Comparison of ENCODE assay signal across 12 mouse cellular contexts in genomic region chr4:142079629-142080486, GRCm38 (mm10). TPM values are rescaled to one million over a fixed set of nuclear protein-coding genes. Genes with fewer than 3 reads are reported as not detected.
DNase-seq lines count a peak whose midpoint lies in the region; ATAC-seq and TF ChIP-seq lines count a peak whose summit lies in the region.
"Had no signal": no experiment of that assay in that cellular context is flagged by ENCODE, and none has a peak within 500 bp of the region (broad histone marks: within the 10 kb centered on the region; RNA-seq: fewer than 3 reads in every experiment).

No protein-coding gene starts in this region.

- H3K36me3 ChIP-seq in intestine, embryonic 15.5 days, result no peaks in the 10 kb centered on the region
- no peaks in the 10 kb centered on the region; the same call in 1 of the 2 replicates for H3K36me3 ChIP-seq in intestine, postnatal 0 days (ENCODE audit: control insufficient read depth, insufficient read depth)
- H3K36me3 ChIP-seq in heart, embryonic 16.5 days (ENCODE audit: control insufficient read depth, insufficient read depth), result no peaks in the 10 kb centered on the region
- no peaks in the 10 kb centered on the region for H3K36me3 ChIP-seq in splenic B cell, adult 2 months (ENCODE audit: control insufficient read depth, insufficient read depth, low read length, poor library complexity, severe bottlenecking)
- H3K36me3 ChIP-seq in neural tube, embryonic 15.5 days, result no peaks in the 10 kb centered on the region
- H3K36me3 ChIP-seq: G1E had no signal

- DNase-seq in splenic B cell, adult 2 months (ENCODE audit: low read depth, low spot score), result peak; percentile 53
- no peak for DNase-seq in urinary bladder, postnatal 25 days (ENCODE audit: low spot score)
- no peak for DNase-seq in adrenal gland, postnatal 36 days
- DNase-seq: adrenal gland, adult 8-10 months had no signal

- H3K9ac ChIP-seq in intestine, embryonic 15.5 days, result no peak overlapping the region
- H3K9ac ChIP-seq in intestine, postnatal 0 days (ENCODE audit: low read depth, low read length), result no peak overlapping the region
- H3K9ac ChIP-seq in heart, embryonic 16.5 days (ENCODE audit: low read length), result peak overlapping the region; percentile 50; the same call in 1 of the 2 replicates
- H3K9ac ChIP-seq in neural tube, embryonic 15.5 days (replicated peaks), result no peak overlapping the region
- H3K9ac ChIP-seq: forebrain, embryonic 13.5 days had no signal

- H3K4me1 ChIP-seq in intestine, embryonic 15.5 days (replicated peaks), result peaks cover 49% of the 10 kb centered on the region
- H3K4me1 ChIP-seq in intestine, postnatal 0 days (replicated peaks; ENCODE audit: control insufficient read depth, insufficient read depth, low read length), result peaks cover 16% of the 10 kb centered on the region; the same call in 1 of the 2 replicates
- H3K4me1 ChIP-seq in brown adipose tissue, adult 24 weeks (ENCODE audit: control insufficient read depth, insufficient read depth, insufficient read length, low read length), result peaks cover 8% of the 10 kb centered on the region; the same call in 1 of the 2 replicates
- H3K4me1 ChIP-seq in heart, embryonic 16.5 days (ENCODE audit: control insufficient read depth, insufficient read depth, low read length), result peaks cover 61% of the 10 kb centered on the region
- peaks cover 48% of the 10 kb centered on the region for H3K4me1 ChIP-seq in neural tube, embryonic 15.5 days

- no peak overlapping the region for H3K27ac ChIP-seq in intestine, embryonic 15.5 days
- H3K27ac ChIP-seq in intestine, postnatal 0 days (ENCODE audit: low read depth, low read length), result no peak overlapping the region
- peak overlapping the region; percentile 3; the same call in 1 of the 2 replicates for H3K27ac ChIP-seq in brown adipose tissue, adult 24 weeks (replicated peaks; ENCODE audit: low read depth, low read length)
- peak overlapping the region; percentile 87 for H3K27ac ChIP-seq in heart, embryonic 16.5 days (ENCODE audit: low read length)
- no peak overlapping the region for H3K27ac ChIP-seq in neural tube, embryonic 15.5 days (replicated peaks)
- H3K27ac ChIP-seq: forebrain, embryonic 13.5 days had no signal

- no peaks in the 10 kb centered on the region for H3K27me3 ChIP-seq in intestine, embryonic 15.5 days (replicated peaks)
- no peaks in the 10 kb centered on the region for H3K27me3 ChIP-seq in intestine, postnatal 0 days (replicated peaks; ENCODE audit: control insufficient read depth, insufficient read depth, low read length)
- no peaks in the 10 kb centered on the region for H3K27me3 ChIP-seq in heart, embryonic 16.5 days (ENCODE audit: control insufficient read depth, insufficient read depth, low read length)
- H3K27me3 ChIP-seq in splenic B cell, adult 2 months (ENCODE audit: control insufficient read depth, insufficient read depth, low read length, poor library complexity, severe bottlenecking), result no peaks in the 10 kb centered on the region
- H3K27me3 ChIP-seq in neural tube, embryonic 15.5 days (replicated peaks), result peaks cover 19% of the 10 kb centered on the region

- 70% methylated on average over 14 of the region's 14 CpGs for WGBS in intestine, embryonic 15.5 days
- WGBS in intestine, postnatal 0 days, result 65% methylated on average over 14 of the region's 14 CpGs
- WGBS in heart, embryonic 16.5 days, result 51% methylated on average over 14 of the region's 14 CpGs
- WGBS in neural tube, embryonic 15.5 days, result 87% methylated on average over 14 of the region's 14 CpGs

- H3K4me3 ChIP-seq in intestine, embryonic 15.5 days (replicated peaks), result no peak overlapping the region
- no peak overlapping the region for H3K4me3 ChIP-seq in intestine, postnatal 0 days (ENCODE audit: low read depth, low read length)
- H3K4me3 ChIP-seq in brown adipose tissue, adult 24 weeks (ENCODE audit: insufficient read depth, low read depth, low read length), result no peak overlapping the region
- no peak overlapping the region for H3K4me3 ChIP-seq in heart, embryonic 16.5 days (ENCODE audit: low read length)
- no peak overlapping the region for H3K4me3 ChIP-seq in neural tube, embryonic 15.5 days (replicated peaks)
- H3K4me3 ChIP-seq: forebrain, embryonic 13.5 days had no signal

- TF ChIP-seq CTCF in intestine, postnatal 0 days (IDR thresholded peaks at IDR 0.05; ENCODE audit: low read depth), result no peak

- ATAC-seq in intestine, embryonic 15.5 days, result no peak
- no peak for ATAC-seq in intestine, postnatal 0 days
- no peak for ATAC-seq in heart, embryonic 16.5 days (replicated peaks; ENCODE audit: extremely low read depth, insufficient read depth, low FRiP score)
- ATAC-seq in neural tube, embryonic 15.5 days (ENCODE audit: low FRiP score), result no peak

- no peaks in the 10 kb centered on the region for H3K9me3 ChIP-seq in intestine, embryonic 15.5 days
- H3K9me3 ChIP-seq in intestine, postnatal 0 days (ENCODE audit: control insufficient read depth), result no peaks in the 10 kb centered on the region
- no peaks in the 10 kb centered on the region for H3K9me3 ChIP-seq in heart, embryonic 16.5 days (replicated peaks; ENCODE audit: control insufficient read depth, low read length)
- H3K9me3 ChIP-seq in neural tube, embryonic 15.5 days (replicated peaks), result no peaks in the 10 kb centered on the region
- H3K9me3 ChIP-seq: forebrain, embryonic 13.5 days had no signal

- peak overlapping the region; percentile 96; the same call in 1 of the 2 replicates for H3K4me2 ChIP-seq in intestine, embryonic 15.5 days (replicated peaks)
- no peak overlapping the region for H3K4me2 ChIP-seq in intestine, postnatal 0 days (replicated peaks; ENCODE audit: low read depth)
- no peak overlapping the region; the same call in 1 of the 2 replicates for H3K4me2 ChIP-seq in heart, embryonic 16.5 days (ENCODE audit: low read depth, low read length)
- H3K4me2 ChIP-seq in neural tube, embryonic 15.5 days, result no peak overlapping the region
- H3K4me2 ChIP-seq: forebrain, embryonic 13.5 days; midbrain, embryonic 11.5 days had no signal

RNA-seq across cellular contexts. Expression of gene Tmem51, which starts 4.2 kb away (rescaled TPM):
- 103 and 109 TPM in 2 replicates for polyA plus RNA-seq in intestine, embryonic 15.5 days (2015; fragmentation: Nextera tagmentation; extraction: Ambion mirVana)
- polyA plus RNA-seq in intestine, postnatal 0 days (2015; fragmentation: Nextera tagmentation; extraction: Ambion mirVana), result 212 and 256 TPM in 2 replicates
- polyA plus RNA-seq in brown adipose tissue, adult 24 weeks (2012; ENCODE audit: insufficient read depth, insufficient read length, missing spikeins), result 0.91 and 1.8 TPM in 2 replicates
- 48.5 and 49.2 TPM in 2 replicates for polyA plus RNA-seq in heart, embryonic 16.5 days (2015; fragmentation: Nextera tagmentation; extraction: Ambion mirVana)
- total RNA-seq in adrenal gland, postnatal 36 days (2021), result 1 to 10 TPM; 4.9 to 5.0 TPM
- polyA plus RNA-seq in neural tube, embryonic 15.5 days (2015; fragmentation: Nextera tagmentation; extraction: Ambion mirVana), result 5.9 and 11.0 TPM in 2 replicates
- polyA plus RNA-seq: G1E had no signal

Comparison
In these comparisons a context has a peak if more than half of its experiments do, and no peak if none do; other contexts are left out.
1. H3K27ac ChIP-seq: peak in brown adipose tissue, adult 24 weeks (single experiment) and heart, embryonic 16.5 days (single experiment); none in intestine, embryonic 15.5 days (single experiment), intestine, postnatal 0 days (single experiment) and neural tube, embryonic 15.5 days (single experiment).